Mouse (Mus musculus) CH12.LX (cell line): ENCODE measurements around the gene Zfp945. TPM values are rescaled to one million over a fixed set of nuclear protein-coding genes. Genes with fewer than 3 reads are reported as not detected.
"Not testable (repeated sequence)": the region's sequence is repeated elsewhere in the genome, so short reads cannot be mapped to it uniquely, and the experiment has no call there.

Source experiments
- DNase-seq: peaks from one replicate; pipeline ENCODE4 v3.0.0-alpha.2; 2013; ENCODE audit errors: extremely low read depth
- H3K27ac ChIP-seq: 2 replicates; pipeline ENCODE4 v1.5.1; 2012; ENCODE audit warnings: low read depth, mild to moderate bottlenecking, control low read depth, moderate library complexity; ENCODE audit not compliant: insufficient read depth
- H3K27me3 ChIP-seq: replicated peaks from 2 replicates; pipeline ENCODE3; 2012; ENCODE audit warnings: inconsistent platforms
- H3K36me3 ChIP-seq, 2 experiments: replicated peaks in 1 of 2; 2 replicates each; pipeline versions ENCODE3 to v1.6.1; 2012; ENCODE audit warnings: inconsistent platforms in 1 of 2, low read length in 1 of 2, mild to moderate bottlenecking in 1 of 2, mixed read lengths in 1 of 2, moderate library complexity in 1 of 2; ENCODE audit not compliant: control insufficient read depth in 1 of 2, insufficient read depth in 1 of 2
- H3K4me1 ChIP-seq, 2 experiments: 2 replicates each; pipeline ENCODE4 v1.6.1; 2012; ENCODE audit warnings: inconsistent platforms in 1 of 2, moderate library complexity in 1 of 2; ENCODE audit not compliant: insufficient read depth in 2 of 2, control insufficient read depth in 1 of 2
- H3K4me2 ChIP-seq: 2 replicates; pipeline ENCODE4 v1.6.1; 2012; ENCODE audit warnings: low read depth, mild to moderate bottlenecking, control low read depth; ENCODE audit not compliant: poor library complexity, insufficient read depth, severe bottlenecking
- H3K4me3 ChIP-seq, 3 experiments: fragments of 150-350 bp in 1 of 3; sonication (generic) in 1 of 3; replicated peaks in 1 of 3; 2 replicates each; pipeline versions ENCODE3 to v1.5.1; 2011 to 2012; ENCODE audit warnings: low read depth in 2 of 3, low read length in 2 of 3, mild to moderate bottlenecking in 2 of 3, moderate library complexity in 2 of 3, control low read depth in 1 of 3, improper control_type of control experiment in 1 of 3, inconsistent platforms in 1 of 3, mixed read lengths in 1 of 3; ENCODE audit not compliant: poor library complexity in 1 of 3
- H3K79me2 ChIP-seq: replicated peaks from 2 replicates; pipeline ENCODE4 v1.6.1; 2012; ENCODE audit warnings: mild to moderate bottlenecking, moderate library complexity; ENCODE audit not compliant: control insufficient read depth, poor library complexity, insufficient read depth, severe bottlenecking; ENCODE audit errors: extremely low read depth
- H3K9ac ChIP-seq: 2 replicates; pipeline ENCODE4 v1.6.1; 2012; ENCODE audit warnings: low read depth, mild to moderate bottlenecking, control low read depth, moderate library complexity; ENCODE audit not compliant: insufficient read depth
- H3K9me3 ChIP-seq: replicated peaks from 2 replicates; pipeline ENCODE3; 2012; ENCODE audit warnings: low read length, inconsistent platforms, mixed read lengths
- BHLHE40 ChIP-seq: IDR thresholded peaks from 2 replicates; pipeline ENCODE4 v1.6.1; 2011; ENCODE audit warnings: mild to moderate bottlenecking, low read depth, low read length, improper control_type of control experiment
- CHD1 ChIP-seq: IDR thresholded peaks from 2 replicates; pipeline ENCODE4 v1.6.1; 2012; ENCODE audit warnings: low read depth, low read length, improper control_type of control experiment, inconsistent platforms
- CHD2 ChIP-seq: IDR thresholded peaks from 2 replicates; pipeline ENCODE4 v1.6.1; 2011; ENCODE audit warnings: low read length, improper control_type of control experiment
- CTCF ChIP-seq, 2 experiments: IDR thresholded peaks in 1 of 2; conservative IDR thresholded peaks in 1 of 2; 2 replicates each; pipeline ENCODE4 v1.5.1; 2011 to 2012; ENCODE audit warnings: low read depth in 2 of 2, low read length in 2 of 2, improper control_type of control experiment in 1 of 2, inconsistent platforms in 1 of 2, mild to moderate bottlenecking in 1 of 2, moderate library complexity in 1 of 2
- E2F4 ChIP-seq: IDR thresholded peaks from 2 replicates; pipeline ENCODE4 v1.6.1; 2011; ENCODE audit warnings: low read depth, low read length, improper control_type of control experiment; ENCODE audit not compliant: insufficient replicate concordance
- ELF1 ChIP-seq: IDR thresholded peaks from 2 replicates; pipeline ENCODE4 v1.6.1; 2014; ENCODE audit warnings: low read depth, mild to moderate bottlenecking, inconsistent platforms, low read length, improper control_type of control experiment
- EP300 ChIP-seq: IDR thresholded peaks from 2 replicates; pipeline ENCODE4 v1.6.1; 2011; ENCODE audit warnings: low read length, improper control_type of control experiment
- ETS1 ChIP-seq: conservative IDR thresholded peaks from 2 replicates; pipeline ENCODE4 v1.6.1; 2012; ENCODE audit warnings: low read depth, mild to moderate bottlenecking, inconsistent platforms, low read length, improper control_type of control experiment, moderate library complexity
- GABPA ChIP-seq: IDR thresholded peaks from 2 replicates; pipeline ENCODE4 v1.6.1; 2012; ENCODE audit warnings: low read depth, low read length, improper control_type of control experiment, inconsistent platforms; ENCODE audit not compliant: insufficient replicate concordance
- HCFC1 ChIP-seq: IDR thresholded peaks from 2 replicates; pipeline ENCODE4 v1.6.1; 2012; ENCODE audit warnings: low read depth, mild to moderate bottlenecking, inconsistent platforms, low read length, improper control_type of control experiment
- IRF4 ChIP-seq: IDR thresholded peaks from 2 replicates; pipeline ENCODE4 v1.6.1; 2014; ENCODE audit warnings: low read depth, mild to moderate bottlenecking, inconsistent platforms, low read length, improper control_type of control experiment
- JUN ChIP-seq: IDR thresholded peaks from 2 replicates; pipeline ENCODE4 v1.6.1; 2011; ENCODE audit warnings: low read depth, mild to moderate bottlenecking, low read length, improper control_type of control experiment, moderate library complexity; ENCODE audit not compliant: insufficient read depth
- JUND ChIP-seq: conservative IDR thresholded peaks from 2 replicates; pipeline ENCODE4 v1.6.1; 2011; ENCODE audit warnings: low read depth, low read length, improper control_type of control experiment
- MAFK ChIP-seq: IDR thresholded peaks from 2 replicates; pipeline ENCODE4 v1.6.1; 2011; ENCODE audit warnings: low read length, improper control_type of control experiment; ENCODE audit not compliant: insufficient replicate concordance
- MAX ChIP-seq: IDR thresholded peaks from 2 replicates; pipeline ENCODE4 v1.6.1; 2011; ENCODE audit warnings: low read length, improper control_type of control experiment
- MAZ ChIP-seq: IDR thresholded peaks from 2 replicates; pipeline ENCODE4 v1.6.1; 2012; ENCODE audit warnings: low read depth, mild to moderate bottlenecking, inconsistent platforms, low read length, improper control_type of control experiment, moderate library complexity
- MEF2A ChIP-seq: IDR thresholded peaks from 2 replicates; pipeline ENCODE4 v1.6.1; 2014; ENCODE audit warnings: low read depth, mild to moderate bottlenecking, inconsistent platforms, low read length, improper control_type of control experiment, borderline replicate concordance
- MXI1 ChIP-seq: IDR thresholded peaks from 2 replicates; pipeline ENCODE4 v1.6.1; 2011; ENCODE audit warnings: mild to moderate bottlenecking, low read depth, low read length, improper control_type of control experiment
- MYC ChIP-seq: IDR thresholded peaks from 2 replicates; pipeline ENCODE4 v1.6.1; 2011; ENCODE audit warnings: low read depth, mild to moderate bottlenecking, improper control_type of control experiment, low read length
- NELFE ChIP-seq: IDR thresholded peaks from 2 replicates; pipeline ENCODE4 v1.6.1; 2011; ENCODE audit warnings: low read depth, low read length, improper control_type of control experiment
- PAX5 ChIP-seq: IDR thresholded peaks from 2 replicates; pipeline ENCODE4 v1.6.1; 2012; ENCODE audit warnings: low read length, inconsistent platforms, mixed read lengths
- POLR2A ChIP-seq: IDR thresholded peaks from 2 replicates; pipeline ENCODE4 v1.6.1; 2011; ENCODE audit warnings: low read depth, mild to moderate bottlenecking, improper control_type of control experiment, low read length
- POLR2AphosphoS2 ChIP-seq: IDR thresholded peaks from 2 replicates; pipeline ENCODE4 v1.6.1; 2011; ENCODE audit warnings: low read depth, low read length, improper control_type of control experiment
- RAD21 ChIP-seq: IDR thresholded peaks from 2 replicates; pipeline ENCODE4 v1.6.1; 2011; ENCODE audit warnings: low read depth, mild to moderate bottlenecking, low read length, improper control_type of control experiment, moderate library complexity
- RCOR1 ChIP-seq: conservative IDR thresholded peaks from 2 replicates; pipeline ENCODE4 v1.6.1; 2012; ENCODE audit warnings: low read depth, mild to moderate bottlenecking, inconsistent platforms, low read length, improper control_type of control experiment
- SIN3A ChIP-seq: IDR thresholded peaks from 2 replicates; pipeline ENCODE4 v1.6.1; 2012; ENCODE audit warnings: low read length, improper control_type of control experiment, inconsistent platforms
- SMC3 ChIP-seq: IDR thresholded peaks from 2 replicates; pipeline ENCODE4 v1.6.1; 2011; ENCODE audit warnings: low read depth, low read length, improper control_type of control experiment
- TBP ChIP-seq: conservative IDR thresholded peaks from 2 replicates; pipeline ENCODE4 v1.6.1; 2011; ENCODE audit warnings: low read depth, low read length, improper control_type of control experiment
- TCF12 ChIP-seq: IDR thresholded peaks from 2 replicates; pipeline ENCODE4 v1.6.1; 2014; ENCODE audit warnings: low read depth, mild to moderate bottlenecking, inconsistent platforms, low read length, improper control_type of control experiment
- UBTF ChIP-seq: IDR thresholded peaks from 2 replicates; pipeline ENCODE4 v1.6.1; 2012; ENCODE audit warnings: low read depth, mild to moderate bottlenecking, inconsistent platforms, low read length, improper control_type of control experiment, moderate library complexity
- USF1 ChIP-seq: IDR thresholded peaks from 2 replicates; pipeline ENCODE4 v1.6.1; 2014; ENCODE audit warnings: low read depth, mild to moderate bottlenecking, inconsistent platforms, low read length, improper control_type of control experiment
- USF2 ChIP-seq: conservative IDR thresholded peaks from 2 replicates; pipeline ENCODE4 v1.6.1; 2011; ENCODE audit warnings: low read depth, low read length, improper control_type of control experiment
- ZMIZ1 ChIP-seq: IDR thresholded peaks from 2 replicates; pipeline ENCODE4 v1.6.1; 2012; ENCODE audit warnings: low read depth, mild to moderate bottlenecking, inconsistent platforms, low read length, improper control_type of control experiment
- ZNF384 ChIP-seq: IDR thresholded peaks from 2 replicates; pipeline ENCODE4 v1.6.1; 2012; ENCODE audit warnings: low read depth, low read length, improper control_type of control experiment, inconsistent platforms
- dilution Hi-C: fragments of 300-500 bp; cut with MboI; formaldehyde crosslinking; loops from 2 replicates; pipeline ENCODE4 v1.14.3; 2020; ENCODE audit warnings: low sequenced_read_pairs; ENCODE audit not compliant: extremely low pct_unique_long_range_greater_than_20kb, extremely low pct_ligation_motif_present
- in situ Hi-C: fragments of 300-500 bp; cut with MboI; formaldehyde crosslinking; loops from 3 replicates; pipeline ENCODE4 v1.14.3; 2019; ENCODE audit warnings: low sequenced_read_pairs, low pct_ligation_motif_present, low pct_unique_long_range_greater_than_20kb, mixed read lengths
- polyA plus RNA-seq: library from polyadenylated mRNA; unstranded; fragments of >175 nt; gene quantifications from 2 replicates; pipeline ENCODE4 v1.2.1, GENCODE M21; 2012; ENCODE audit warnings: low read depth; ENCODE audit not compliant: insufficient read length
- total RNA-seq, 2 experiments: library from RNA; depleted of rRNA; stranded (reverse); fragments of 300-350 nt in 1 of 2; fragments of >200 nt in 1 of 2; gene quantifications; 2 replicates each; pipeline ENCODE4 v1.2.3; 2012 to 2014

Zfp945 gene
- total and polyA plus RNA-seq, 3 experiments: 4.7 to 8.1 (median 6.0) TPM

- H3K9me3 ChIP-seq, in situ Hi-C loops, dilution Hi-C loops, H3K27ac ChIP-seq, H3K27me3 ChIP-seq, H3K4me1 ChIP-seq, H3K4me2 ChIP-seq, H3K36me3 ChIP-seq, H3K4me3 ChIP-seq, H3K79me2 ChIP-seq, H3K9ac ChIP-seq, DNase-seq: not testable (repeated sequence)
Observed at GRCm38 (mm10) chr17:22875549-22875948, 8.6 kb upstream of the Zfp945 start.

- H3K9ac ChIP-seq: peak overlapping the region; percentile 89
- H3K4me2 ChIP-seq: peak overlapping the region; percentile 86
- peaks cover 4 to 12% of the 10 kb centered on the region in 2 experiments; a peak in 3 of 4 replicates for H3K4me1 ChIP-seq
- in situ Hi-C loops: loop anchor here (10.0 to 25.0 kb wide), 2 partner anchors 52 to 321 kb away; partner anchors contain the start of gene Zfp40
- no peaks in the 10 kb centered on the region for H3K9me3 ChIP-seq
- H3K27ac ChIP-seq: peak overlapping the region; percentile 43
- TF ChIP-seq MYC (0 out of 2 replicates have a peak, but pooled peaks have one; percentile 11), TCF12 (no peak), MEF2A (no peak), ZMIZ1 (no peak), JUN (no peak), RAD21 (no peak), MAZ (no peak), RCOR1 (no peak), JUND (peak; percentile 77), EP300 (peak; percentile 58), GABPA (no peak), SIN3A (no peak), SMC3 (no peak), NELFE (no peak; the same call in 1 of the 2 replicates), ZNF384 (no peak), MAFK (peak; percentile 73; the same call in 1 of the 2 replicates), BHLHE40 (0 out of 2 replicates have a peak, but pooled peaks have one; percentile 34), CTCF (conservative IDR thresholded peaks at IDR 0.05 in 1 of 2, IDR thresholded peaks at IDR 0.05 in 1 of 2; ENCODE audit: low read depth in 2 of 2, low read length in 2 of 2) (no peak), PAX5 (no peak), ETS1 (peak; percentile 86), CHD1 (no peak), E2F4 (no peak), HCFC1 (no peak; the same call in 1 of the 2 replicates), IRF4 (peak; percentile 82), USF1 (no peak), ELF1 (no peak), POLR2AphosphoS2 (no peak), CHD2 (no peak), TBP (peak; percentile 43; the same call in 1 of the 2 replicates), POLR2A (no peak), MXI1 (peak; percentile 39; the same call in 1 of the 2 replicates), UBTF (no peak), USF2 (no peak), MAX (peak; percentile 68; the same call in 1 of the 2 replicates)
- DNase-seq: peak; percentile 70
- dilution Hi-C loops: no loop called here
- H3K27me3 ChIP-seq: no peaks in the 10 kb centered on the region
- peaks cover 11 to 19% of the 10 kb centered on the region in 2 experiments for H3K36me3 ChIP-seq
- H3K79me2 ChIP-seq: peaks cover 11% of the 10 kb centered on the region; the same call in 1 of the 2 replicates
- peak overlapping the region; percentile 64 to 76 (median 72) for H3K4me3 ChIP-seq
Observed at GRCm38 (mm10) chr17:22866421-22866844, 501 bp downstream of the Zfp945 start.
